Mouse (Mus musculus): ENCODE results near the gene Gm20696. TPM values are rescaled to one million over a fixed set of nuclear protein-coding genes. Genes with fewer than 3 reads are reported as not detected.

The Gm20696 gene
- polyA plus RNA-seq, 1 experiment from 2014 or later, result 2.5 TPM

DNA sequence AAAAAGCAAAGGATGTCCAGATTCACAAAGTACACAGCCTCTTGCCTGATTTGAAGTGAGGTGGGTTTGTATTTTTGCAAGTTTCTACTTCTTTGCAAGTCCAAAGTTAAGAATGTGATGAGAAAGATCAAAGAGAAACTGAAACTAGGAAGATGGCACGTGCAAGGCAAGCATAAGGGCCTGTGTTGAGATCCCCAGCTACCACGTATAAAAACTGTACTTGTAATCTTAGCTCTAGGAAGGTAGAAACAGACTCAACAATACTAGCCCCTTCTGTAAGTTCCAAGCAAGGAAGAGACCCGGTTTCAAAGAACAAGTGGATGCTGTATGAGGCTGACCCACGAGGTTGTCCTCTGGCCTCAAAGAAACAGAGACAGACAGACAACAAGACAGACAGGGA lies 234.7 kb downstream of the Gm20696 start:
- H3K4me1 ChIP-seq (ENCODE audit: control insufficient read depth, insufficient read depth, low read length), result no peaks in the 10 kb centered on the region
- no peak overlapping the region for H3K4me2 ChIP-seq (ENCODE audit: low read depth, low read length)
- no peaks in the 10 kb centered on the region for H3K27me3 ChIP-seq (ENCODE audit: control insufficient read depth, insufficient read depth, low read length)
- WGBS, result 77% methylated on average over 4 of the region's 4 CpGs
- H3K4me3 ChIP-seq (ENCODE audit: low read depth, low read length), result no peak overlapping the region
- no peak overlapping the region for H3K27ac ChIP-seq (replicated peaks; ENCODE audit: low read depth, low read length)
- ATAC-seq (replicated peaks; ENCODE audit: insufficient number of reproducible peaks, low FRiP score, low TSS enrichment, low read depth) (no peak), DNase-seq (ENCODE audit: low spot score) (no peak)
- no peaks in the 10 kb centered on the region for H3K9me3 ChIP-seq (replicated peaks; ENCODE audit: control insufficient read depth, low read length)
- no peaks in the 10 kb centered on the region for H3K36me3 ChIP-seq (replicated peaks; ENCODE audit: control insufficient read depth, insufficient read depth, low read depth, low read length)
- H3K9ac ChIP-seq (replicated peaks; ENCODE audit: low read length), result no peak overlapping the region

DNA sequence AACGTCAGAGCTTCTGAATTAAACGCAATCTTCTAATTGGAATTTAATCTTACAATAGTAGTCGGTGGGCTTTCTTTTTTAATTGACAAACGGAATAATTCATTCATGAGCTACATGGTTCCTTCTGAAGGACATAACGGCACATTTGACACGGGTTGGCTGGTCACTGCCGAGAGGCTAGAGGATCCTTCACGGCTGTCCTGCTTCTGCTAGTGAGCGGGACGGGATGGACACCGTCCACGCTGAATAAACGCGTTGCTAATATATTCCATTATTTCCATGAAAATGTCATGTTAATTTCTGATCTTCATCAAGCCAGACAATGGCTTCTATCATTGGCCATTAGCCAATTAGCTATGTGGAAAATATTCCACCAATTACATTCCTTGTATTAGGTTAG lies 236.0 kb downstream of the Gm20696 start:
- H3K4me2 ChIP-seq (ENCODE audit: low read depth, low read length), result no peak overlapping the region
- no peaks in the 10 kb centered on the region for H3K36me3 ChIP-seq (replicated peaks; ENCODE audit: control insufficient read depth, insufficient read depth, low read depth, low read length)
- no peak for DNase-seq (ENCODE audit: low spot score)
- no peak for ATAC-seq (replicated peaks; ENCODE audit: insufficient number of reproducible peaks, low FRiP score, low TSS enrichment, low read depth)
- no peaks in the 10 kb centered on the region for H3K9me3 ChIP-seq (replicated peaks; ENCODE audit: control insufficient read depth, low read length)
- 93% methylated on average over 14 of the region's 14 CpGs for WGBS
- no peak overlapping the region for H3K4me3 ChIP-seq (ENCODE audit: low read depth, low read length)
- no peaks in the 10 kb centered on the region for H3K27me3 ChIP-seq (ENCODE audit: control insufficient read depth, insufficient read depth, low read length)
- no peaks in the 10 kb centered on the region for H3K4me1 ChIP-seq (ENCODE audit: control insufficient read depth, insufficient read depth, low read length)
- H3K27ac ChIP-seq (replicated peaks; ENCODE audit: low read depth, low read length), result no peak overlapping the region
- no peak overlapping the region for H3K9ac ChIP-seq (replicated peaks; ENCODE audit: low read length)

DNA sequence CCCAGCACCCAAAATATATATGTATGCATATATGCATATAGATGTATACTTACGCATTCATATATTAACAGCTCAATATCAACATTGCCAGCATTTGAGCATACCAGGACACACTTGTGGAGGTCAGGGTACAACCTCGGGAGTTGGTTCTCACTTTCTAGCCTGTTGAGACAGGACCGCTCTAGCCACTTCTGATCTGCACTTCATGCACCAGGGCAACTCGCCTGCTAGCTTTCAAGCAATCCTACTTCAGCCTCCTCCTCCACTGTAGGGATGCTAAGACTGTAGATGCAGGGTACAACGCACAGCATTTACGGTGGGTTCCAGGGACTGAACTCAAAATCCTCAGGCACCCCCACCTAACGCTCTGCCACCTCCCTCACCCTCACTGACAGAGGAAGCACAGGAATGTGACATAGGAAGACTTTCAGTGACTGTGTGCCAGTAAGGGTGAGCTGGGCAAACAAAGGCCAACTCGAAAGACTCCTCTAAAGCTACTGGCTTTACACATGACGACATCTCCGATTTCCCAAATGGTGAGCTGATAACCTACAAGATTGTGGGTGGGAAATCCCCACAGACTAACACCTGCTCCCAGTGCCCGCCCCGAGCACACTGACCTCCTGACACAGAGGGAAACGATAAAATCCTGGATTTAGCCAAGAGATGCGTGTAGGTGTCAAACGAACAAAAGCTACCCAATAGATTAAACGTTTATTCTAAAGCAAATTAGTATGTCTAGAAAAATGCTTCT lies 237.0 kb downstream of the Gm20696 start:
- no peak overlapping the region for H3K4me3 ChIP-seq (ENCODE audit: low read depth, low read length)
- H3K27me3 ChIP-seq (ENCODE audit: control insufficient read depth, insufficient read depth, low read length), result no peaks in the 10 kb centered on the region
- ATAC-seq (replicated peaks; ENCODE audit: insufficient number of reproducible peaks, low FRiP score, low TSS enrichment, low read depth), result no peak
- WGBS, result 84% methylated on average over 16 of the region's 16 CpGs
- no peak overlapping the region for H3K4me2 ChIP-seq (ENCODE audit: low read depth, low read length)
- H3K27ac ChIP-seq (replicated peaks; ENCODE audit: low read depth, low read length), result no peak overlapping the region
- H3K9me3 ChIP-seq (replicated peaks; ENCODE audit: control insufficient read depth, low read length), result no peaks in the 10 kb centered on the region
- H3K9ac ChIP-seq (replicated peaks; ENCODE audit: low read length), result no peak overlapping the region
- H3K4me1 ChIP-seq (ENCODE audit: control insufficient read depth, insufficient read depth, low read length), result no peaks in the 10 kb centered on the region
- H3K36me3 ChIP-seq (replicated peaks; ENCODE audit: control insufficient read depth, insufficient read depth, low read depth, low read length), result no peaks in the 10 kb centered on the region
- no peak for DNase-seq (ENCODE audit: low spot score)

DNA sequence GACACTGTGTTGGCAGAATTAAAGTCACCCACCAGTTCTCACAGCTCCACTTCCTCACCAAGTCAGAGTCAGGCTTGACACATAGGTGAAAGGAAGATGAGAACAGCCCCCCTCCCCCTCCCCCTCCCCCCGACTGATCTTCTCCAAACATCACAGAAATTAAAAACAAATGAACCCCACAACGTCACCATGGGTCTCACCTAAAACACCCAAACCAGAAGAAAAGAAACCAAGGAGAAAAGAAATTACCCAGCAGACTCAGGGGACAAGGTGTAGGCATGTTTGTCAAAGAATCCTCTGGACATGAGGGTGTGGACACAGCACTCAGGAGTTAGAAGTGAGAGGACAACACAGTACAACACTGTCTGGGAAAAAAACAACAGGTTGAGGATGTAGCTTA lies 237.6 kb downstream of the Gm20696 start:
- Histone ChIP-seq H3K4me2 (ENCODE audit: low read depth, low read length) (no peak overlapping the region), H3K27ac (replicated peaks; ENCODE audit: low read depth, low read length) (no peak overlapping the region), H3K4me1 (ENCODE audit: control insufficient read depth, insufficient read depth, low read length) (no peaks in the 10 kb centered on the region), H3K36me3 (replicated peaks; ENCODE audit: control insufficient read depth, insufficient read depth, low read depth, low read length) (no peaks in the 10 kb centered on the region), H3K27me3 (ENCODE audit: control insufficient read depth, insufficient read depth, low read length) (no peaks in the 10 kb centered on the region), H3K9me3 (replicated peaks; ENCODE audit: control insufficient read depth, low read length) (no peaks in the 10 kb centered on the region), H3K9ac (replicated peaks; ENCODE audit: low read length) (no peak overlapping the region), H3K4me3 (ENCODE audit: low read depth, low read length) (no peak overlapping the region)
- 62% methylated on average over 2 of the region's 2 CpGs for WGBS
- DNase-seq (ENCODE audit: low spot score) (no peak), ATAC-seq (replicated peaks; ENCODE audit: insufficient number of reproducible peaks, low FRiP score, low TSS enrichment, low read depth) (no peak)

DNA sequence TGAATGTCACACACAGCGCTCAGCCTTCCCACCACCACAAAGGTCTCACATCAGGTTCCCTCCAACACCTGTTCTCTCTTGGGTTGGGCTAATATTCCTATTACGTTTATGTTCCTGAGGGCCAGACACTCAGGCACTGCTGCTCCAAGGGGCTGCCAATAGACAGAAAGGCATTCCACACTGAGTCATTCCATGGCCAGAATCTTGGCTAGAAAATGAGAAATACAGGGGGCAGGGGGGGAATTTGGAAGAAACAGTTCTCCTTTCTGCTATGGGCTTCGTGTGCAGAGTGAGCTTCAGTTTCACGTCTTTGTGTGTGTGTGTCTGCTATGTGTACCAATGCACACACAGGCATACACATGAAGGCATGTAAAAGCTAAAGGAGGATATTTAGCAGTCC lies 239.3 kb downstream of the Gm20696 start:
- whole genome bisulfite sequencing, result 88% methylated on average over 4 of the region's 4 CpGs

DNA sequence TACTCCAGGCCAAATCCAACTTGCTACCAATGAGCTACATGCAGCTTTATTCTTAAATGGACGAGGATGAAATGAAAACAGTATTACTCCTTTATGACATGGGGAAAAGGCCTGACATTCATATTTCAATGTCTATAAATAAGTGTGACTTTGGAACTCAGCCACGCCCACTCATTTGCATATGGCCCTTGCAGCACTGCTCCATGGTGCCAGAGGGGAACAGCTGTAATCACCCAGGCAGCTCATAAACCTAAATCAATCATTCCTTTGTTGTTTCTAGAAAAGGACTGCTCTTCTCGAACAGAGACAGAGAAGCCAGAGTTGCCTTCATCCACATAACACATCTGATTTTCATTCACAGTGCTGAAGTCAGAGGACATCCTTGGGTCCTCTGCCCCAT lies 241.6 kb downstream of the Gm20696 start:
- Histone ChIP-seq H3K27me3 (ENCODE audit: control insufficient read depth, insufficient read depth, low read length) (no peaks in the 10 kb centered on the region), H3K27ac (replicated peaks; ENCODE audit: low read depth, low read length) (no peak overlapping the region), H3K36me3 (replicated peaks; ENCODE audit: control insufficient read depth, insufficient read depth, low read depth, low read length) (no peaks in the 10 kb centered on the region), H3K4me1 (ENCODE audit: control insufficient read depth, insufficient read depth, low read length) (no peaks in the 10 kb centered on the region), H3K9me3 (replicated peaks; ENCODE audit: control insufficient read depth, low read length) (no peaks in the 10 kb centered on the region), H3K4me2 (ENCODE audit: low read depth, low read length) (no peak overlapping the region), H3K4me3 (ENCODE audit: low read depth, low read length) (no peak overlapping the region), H3K9ac (replicated peaks; ENCODE audit: low read length) (no peak overlapping the region)
- DNase-seq (ENCODE audit: low spot score) (no peak), ATAC-seq (replicated peaks; ENCODE audit: insufficient number of reproducible peaks, low FRiP score, low TSS enrichment, low read depth) (no peak)
- WGBS, result 60% methylated on average over 3 of the region's 3 CpGs

More for the DNA sequence above, 239.3 kb downstream of the Gm20696 start:
- Histone ChIP-seq H3K36me3 (replicated peaks; ENCODE audit: control insufficient read depth, insufficient read depth, low read depth, low read length) (no peaks in the 10 kb centered on the region), H3K4me2 (ENCODE audit: low read depth, low read length) (no peak overlapping the region), H3K4me1 (ENCODE audit: control insufficient read depth, insufficient read depth, low read length) (no peaks in the 10 kb centered on the region), H3K27ac (replicated peaks; ENCODE audit: low read depth, low read length) (no peak overlapping the region), H3K9ac (replicated peaks; ENCODE audit: low read length) (no peak overlapping the region), H3K9me3 (replicated peaks; ENCODE audit: control insufficient read depth, low read length) (no peaks in the 10 kb centered on the region), H3K27me3 (ENCODE audit: control insufficient read depth, insufficient read depth, low read length) (no peaks in the 10 kb centered on the region), H3K4me3 (ENCODE audit: low read depth, low read length) (no peak overlapping the region)
- ATAC-seq (replicated peaks; ENCODE audit: insufficient number of reproducible peaks, low FRiP score, low TSS enrichment, low read depth), result no peak
- no peak for DNase-seq (ENCODE audit: low spot score)

DNA sequence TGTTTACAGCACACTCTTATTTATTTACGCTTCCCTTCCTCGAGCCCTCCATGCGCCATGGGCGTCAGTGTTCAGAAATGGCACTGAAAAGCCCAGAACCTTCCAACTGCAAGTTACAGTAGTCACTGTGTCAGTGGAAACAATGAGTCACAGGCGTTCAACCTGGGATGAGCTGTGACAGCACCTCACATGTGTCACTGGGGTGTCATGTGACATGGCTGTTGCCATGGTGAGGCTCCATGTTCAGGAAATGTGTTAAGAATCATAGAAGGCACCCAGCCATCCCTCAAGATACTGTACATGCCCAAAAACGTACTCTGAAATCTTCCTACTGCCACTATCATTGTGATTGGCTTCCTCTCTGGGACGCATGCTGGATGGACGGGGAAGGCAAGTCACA lies 245.9 kb downstream of the Gm20696 start:
- no peaks in the 10 kb centered on the region for H3K27me3 ChIP-seq (ENCODE audit: control insufficient read depth, insufficient read depth, low read length)
- H3K9ac ChIP-seq (replicated peaks; ENCODE audit: low read length), result no peak overlapping the region
- H3K4me2 ChIP-seq (ENCODE audit: low read depth, low read length), result no peak overlapping the region
- 87% methylated on average over 8 of the region's 8 CpGs for WGBS
- no peak overlapping the region for H3K27ac ChIP-seq (replicated peaks; ENCODE audit: low read depth, low read length)
- H3K4me1 ChIP-seq (ENCODE audit: control insufficient read depth, insufficient read depth, low read length), result no peaks in the 10 kb centered on the region
- no peak overlapping the region for H3K4me3 ChIP-seq (ENCODE audit: low read depth, low read length)
- no peaks in the 10 kb centered on the region for H3K9me3 ChIP-seq (replicated peaks; ENCODE audit: control insufficient read depth, low read length)
- DNase-seq (ENCODE audit: low spot score) (no peak), ATAC-seq (replicated peaks; ENCODE audit: insufficient number of reproducible peaks, low FRiP score, low TSS enrichment, low read depth) (no peak)
- no peaks in the 10 kb centered on the region for H3K36me3 ChIP-seq (replicated peaks; ENCODE audit: control insufficient read depth, insufficient read depth, low read depth, low read length)

DNA sequence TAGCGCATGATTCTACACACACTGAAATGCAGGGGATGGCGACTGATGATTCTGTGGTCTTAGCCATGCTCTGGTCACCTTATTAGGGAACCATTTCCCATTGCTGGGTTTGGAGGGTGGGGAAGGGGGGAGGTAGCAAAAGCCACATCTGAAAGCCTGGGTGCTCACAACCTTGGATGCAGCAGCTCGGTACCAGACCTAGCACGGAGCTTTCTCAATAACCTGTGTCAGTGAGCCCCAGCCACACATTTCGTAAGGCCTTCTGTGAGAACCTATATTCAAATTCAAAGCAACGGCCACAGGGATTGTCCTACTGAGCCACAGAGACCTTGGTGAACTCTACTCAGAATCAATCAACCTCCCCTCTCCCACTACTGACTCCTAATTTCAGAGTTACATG lies 254.0 kb downstream of the Gm20696 start:
- no peak overlapping the region for H3K4me3 ChIP-seq (ENCODE audit: low read depth, low read length)
- no peak overlapping the region for H3K9ac ChIP-seq (replicated peaks; ENCODE audit: low read length)
- WGBS, result 86% methylated on average over 6 of the region's 6 CpGs
- no peaks in the 10 kb centered on the region for H3K4me1 ChIP-seq (ENCODE audit: control insufficient read depth, insufficient read depth, low read length)
- no peaks in the 10 kb centered on the region for H3K27me3 ChIP-seq (ENCODE audit: control insufficient read depth, insufficient read depth, low read length)
- H3K9me3 ChIP-seq (replicated peaks; ENCODE audit: control insufficient read depth, low read length), result no peaks in the 10 kb centered on the region
- H3K36me3 ChIP-seq (replicated peaks; ENCODE audit: control insufficient read depth, insufficient read depth, low read depth, low read length), result no peaks in the 10 kb centered on the region
- DNase-seq (ENCODE audit: low spot score), result no peak
- H3K27ac ChIP-seq (replicated peaks; ENCODE audit: low read depth, low read length), result no peak overlapping the region
- H3K4me2 ChIP-seq (ENCODE audit: low read depth, low read length), result no peak overlapping the region
- ATAC-seq (replicated peaks; ENCODE audit: insufficient number of reproducible peaks, low FRiP score, low TSS enrichment, low read depth), result no peak

Measured in embryonic facial prominence, embryonic 11.5 days (tissue).